Mouse (Mus musculus) frontal cortex, postnatal 14 days (tissue): ENCODE data around the gene Cbln3.

Experiments used
- DNase-seq, 2 experiments: peaks; one replicate each; pipeline ENCODE4 v3.0.0; 2022; ENCODE audit warnings: low spot score in 2 of 2

Cbln3 gene

DNA sequence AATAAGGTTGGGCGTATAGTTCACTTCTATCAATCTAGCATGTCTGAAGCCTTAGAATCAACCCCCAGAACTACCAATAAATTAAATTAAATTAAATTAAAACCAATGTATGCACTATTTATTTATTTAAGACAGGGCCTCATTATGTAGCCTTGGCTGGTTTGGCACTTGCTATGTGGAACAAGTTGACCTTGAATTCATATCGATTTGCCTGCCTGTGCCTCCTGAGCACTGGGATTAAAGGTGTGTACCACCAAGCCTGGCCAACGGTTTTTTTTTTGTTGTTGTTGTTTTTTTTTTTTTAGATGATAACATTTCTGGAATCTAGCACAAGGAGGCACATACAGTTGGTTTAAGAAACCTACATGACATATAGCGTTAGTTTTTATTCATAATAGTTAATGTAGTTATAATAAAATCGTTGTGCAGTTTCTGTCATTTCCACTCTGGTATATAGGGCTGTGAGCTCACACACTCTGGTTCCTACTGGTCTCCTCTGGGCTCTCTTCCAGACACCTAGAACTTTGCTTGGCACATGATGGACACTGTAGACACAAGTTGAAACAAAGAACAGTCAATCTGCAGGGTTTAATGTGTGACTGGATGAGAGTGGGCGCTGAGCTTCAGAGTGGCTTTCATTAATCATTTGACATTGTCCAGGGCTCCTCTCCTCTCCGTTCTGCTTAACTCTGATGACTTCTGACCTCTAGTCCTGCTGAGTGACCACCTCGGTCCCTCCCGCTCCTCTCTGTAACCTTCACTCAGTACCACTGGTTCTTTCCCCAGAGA lies 38.5 kb downstream of the Cbln3 start:
- DNase-seq: no peak

DNA sequence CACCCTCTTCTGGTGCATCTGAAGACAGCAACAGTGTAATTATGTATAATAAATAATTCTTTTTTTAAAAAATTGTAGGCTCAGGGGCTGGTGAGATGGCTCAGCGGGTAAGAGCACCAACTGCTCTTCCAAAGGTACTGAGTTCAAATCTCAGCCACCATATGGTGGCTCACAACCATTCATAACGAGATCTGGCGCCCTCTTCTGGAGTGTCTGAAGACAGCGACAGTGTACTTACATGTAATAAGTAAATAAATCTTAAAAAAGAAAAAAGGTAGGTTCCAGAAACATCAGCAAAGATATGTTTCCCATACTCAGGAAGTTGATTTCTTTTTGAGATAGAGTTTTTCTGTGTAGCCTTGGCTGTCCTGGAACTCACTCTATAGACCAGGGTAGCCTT lies 41.4 kb downstream of the Cbln3 start:
- no peak for DNase-seq

DNA sequence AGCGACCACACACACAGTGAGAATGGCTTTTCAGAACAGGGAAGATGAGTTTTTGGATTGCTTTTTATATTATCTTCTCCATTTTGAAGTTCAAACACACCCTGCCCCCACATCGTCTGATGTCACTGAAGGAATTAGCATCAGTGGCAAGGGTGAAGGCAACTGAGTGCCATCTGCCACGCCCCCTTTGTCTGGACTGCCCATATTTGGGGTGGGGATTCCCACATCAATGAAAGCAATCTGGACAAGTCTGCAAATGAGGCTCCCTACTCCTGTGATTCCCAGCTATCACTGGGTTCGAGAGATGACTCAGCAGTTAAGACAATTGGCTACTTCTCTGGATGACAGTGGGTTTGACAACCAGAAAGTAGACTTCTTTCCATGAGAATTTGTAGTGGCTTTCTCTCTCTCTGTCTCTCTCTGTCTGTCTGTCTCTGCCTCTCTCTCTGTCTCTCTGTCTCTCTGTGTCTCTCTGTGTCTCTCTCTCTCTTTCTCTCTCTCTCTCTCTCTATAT lies 43.3 kb downstream of the Cbln3 start:
- no peak for DNase-seq

DNA sequence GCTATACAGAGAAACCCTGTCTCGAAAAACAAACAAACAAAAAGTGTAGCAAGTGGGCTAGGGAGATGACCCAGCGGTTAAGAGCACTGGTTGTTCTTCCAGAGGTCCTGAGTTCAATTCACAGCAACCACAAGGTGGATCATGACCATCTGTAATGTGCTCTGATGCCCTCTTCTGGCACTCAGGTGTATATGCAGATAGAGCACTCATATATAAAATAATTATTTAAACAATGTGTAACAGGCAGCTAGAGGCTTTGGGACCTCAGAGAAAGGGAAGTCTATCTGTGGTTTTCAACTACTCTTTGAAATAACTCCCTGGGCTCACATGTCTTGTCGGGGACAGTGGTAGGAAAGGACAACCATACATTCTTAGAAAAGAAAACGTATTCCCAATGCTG lies 45.5 kb downstream of the Cbln3 start:
- no peak for DNase-seq

DNA sequence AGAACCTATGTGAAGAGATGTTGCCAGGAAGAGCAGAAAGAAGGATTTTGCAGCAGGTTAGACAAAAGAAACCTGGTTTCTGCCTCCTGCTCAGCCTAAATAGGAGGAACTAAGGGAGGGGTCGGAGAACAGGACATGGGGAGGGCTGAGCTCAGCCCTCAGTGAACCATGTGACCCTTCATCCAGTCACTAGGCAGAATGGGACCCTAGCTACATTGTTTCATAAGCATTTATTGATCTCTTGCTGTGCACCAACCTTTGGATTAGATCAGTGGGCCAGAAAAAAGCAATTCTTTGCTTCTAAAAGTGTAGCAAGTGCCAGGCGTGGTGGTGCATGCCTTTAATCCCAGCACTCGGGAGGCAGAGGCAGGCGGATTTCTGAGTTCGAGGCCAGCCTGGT lies 45.9 kb downstream of the Cbln3 start:
- no peak for DNase-seq

DNA sequence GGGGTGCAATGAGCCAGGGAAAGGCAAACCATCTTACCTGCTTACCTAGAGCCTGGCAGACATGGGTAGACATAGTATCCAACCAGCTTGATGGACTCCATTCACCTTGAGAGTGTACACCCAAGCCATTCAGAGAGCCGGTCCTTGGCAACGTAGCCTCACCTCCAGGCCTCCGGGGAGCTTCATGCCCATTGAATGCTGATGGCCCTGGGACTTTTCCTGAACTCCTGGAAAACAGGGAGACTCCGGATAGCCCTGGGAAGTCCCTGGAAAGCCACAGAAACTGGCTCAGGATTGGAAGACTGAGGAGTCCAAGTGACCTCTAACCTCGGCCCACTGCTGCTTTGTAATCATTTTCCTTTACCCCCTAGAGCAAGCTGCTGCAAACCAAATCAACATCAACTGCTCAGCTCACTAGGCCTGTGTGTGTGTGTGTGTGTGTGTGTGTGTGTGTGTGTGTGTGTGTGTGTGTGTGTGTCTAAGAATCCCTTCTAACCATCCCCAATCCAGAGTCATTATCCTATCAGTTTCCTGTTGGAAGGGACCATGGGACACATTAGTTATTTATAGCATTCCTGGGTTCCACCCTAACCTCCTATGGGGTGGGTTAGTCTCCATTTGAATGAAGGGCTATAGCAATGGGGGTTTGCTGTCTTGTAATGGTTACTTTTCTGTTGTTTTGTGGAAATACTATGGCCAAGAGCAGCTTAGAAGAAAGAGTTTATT lies 49.2 kb downstream of the Cbln3 start:
- no peak for DNase-seq

DNA sequence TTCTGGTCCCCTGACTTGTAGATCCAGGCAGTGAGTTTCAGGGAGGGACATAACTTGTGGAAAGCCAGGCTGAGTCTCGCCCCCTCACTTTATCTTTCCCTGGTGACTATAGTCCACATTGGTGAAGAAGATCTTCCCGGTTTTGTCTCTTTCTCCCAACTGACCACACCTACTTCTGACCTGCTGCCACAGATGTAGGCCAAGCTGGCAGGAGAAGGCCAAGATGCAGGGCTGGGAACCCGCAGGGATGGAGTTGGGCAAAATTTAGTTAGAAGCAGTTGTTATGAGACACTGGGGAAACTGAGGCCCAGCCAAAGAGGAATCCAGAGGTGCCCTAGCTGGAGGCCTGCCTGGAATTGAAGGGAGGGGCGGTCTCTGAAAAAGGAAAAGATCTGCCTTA lies 51.1 kb downstream of the Cbln3 start:
- DNase-seq: no peak

DNA sequence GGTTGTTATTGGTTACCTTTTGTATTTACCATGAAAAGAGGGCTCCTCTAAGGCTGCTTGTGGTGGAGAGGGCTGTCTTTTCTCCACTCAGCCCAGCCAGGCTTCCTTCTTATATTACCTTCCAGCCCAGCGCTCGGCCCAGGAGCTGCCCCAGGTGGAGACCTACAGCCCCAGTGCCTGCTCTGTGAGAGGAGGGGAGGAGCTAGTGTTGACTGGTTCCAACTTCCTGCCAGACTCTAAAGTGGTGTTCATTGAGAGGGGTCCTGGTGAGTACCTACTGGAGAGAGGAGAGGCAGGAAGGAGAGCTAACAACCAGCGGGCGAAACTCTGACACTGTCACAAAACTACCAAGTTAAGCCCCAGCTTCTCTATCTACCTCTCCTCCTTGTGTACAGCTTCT lies 53.9 kb downstream of the Cbln3 start:
- DNase-seq: no peak

DNA sequence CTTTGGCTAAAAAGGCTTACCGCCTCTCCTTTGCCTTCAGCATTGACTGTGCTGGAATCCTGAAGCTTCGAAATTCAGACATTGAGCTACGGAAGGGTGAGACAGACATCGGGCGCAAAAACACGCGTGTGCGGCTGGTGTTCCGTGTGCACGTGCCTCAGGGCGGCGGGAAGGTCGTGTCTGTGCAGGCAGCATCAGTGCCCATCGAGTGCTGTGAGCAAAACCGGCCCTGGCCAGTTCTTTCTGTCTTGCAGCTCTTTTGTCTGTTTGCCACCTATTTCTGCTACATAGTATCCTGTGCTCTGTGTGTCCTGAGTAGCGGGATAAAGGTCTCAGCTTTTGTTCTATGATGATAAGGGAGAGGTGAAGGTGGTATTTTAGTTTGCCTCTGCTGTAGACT lies 54.3 kb downstream of the Cbln3 start:
- DNase-seq: no peak
